Mouse (Mus musculus) inflammation-experienced regulatory T-cells, adult 6 months (primary cell): ENCODE measurements around the gene Lpp. TPM values are rescaled to one million over a fixed set of nuclear protein-coding genes. Genes with fewer than 3 reads are reported as not detected.

Experiments used
- ATAC-seq: one replicate; pipeline ENCODE4 v1.8.0; 2017
- polyA plus RNA-seq, 3 experiments: library from polyadenylated mRNA; unstranded; fragments of 100-300 nt; shearing (Covaris generic); gene quantifications; one replicate each; pipeline ENCODE4 v1.2.1; 2017

The Lpp gene
- polyA plus RNA-seq, 3 experiments from 2014 or later, result 13.0 to 22.8 (median 20.9) TPM

- ATAC-seq, result peak; percentile 32
Observed at GRCm38 (mm10) chr16:24735754-24736153, 342.4 kb downstream of the Lpp start.

- ATAC-seq, result peak; percentile 59
Observed at GRCm38 (mm10) chr16:24737362-24738057, 344.2 kb downstream of the Lpp start.

- ATAC-seq, result no peak
Observed at GRCm38 (mm10) chr16:24740714-24741113, 347.4 kb downstream of the Lpp start.

GRCm38 (mm10) chr16:24749816-24750215 is 356.5 kb downstream of the Lpp start:
- ATAC-seq, result no peak

GRCm38 (mm10) chr16:24756141-24756540 is 362.8 kb downstream of the Lpp start:
- no peak for ATAC-seq

GRCm38 (mm10) chr16:24766051-24766450 is 372.7 kb downstream of the Lpp start:
- no peak for ATAC-seq

GRCm38 (mm10) chr16:24766596-24766995 is 373.3 kb downstream of the Lpp start:
- no peak for ATAC-seq

GRCm38 (mm10) chr16:24777053-24777452 is 383.7 kb downstream of the Lpp start:
- ATAC-seq, result no peak

GRCm38 (mm10) chr16:24778432-24779274 is 385.3 kb downstream of the Lpp start:
- no peak for ATAC-seq

- no peak for ATAC-seq
Observed at GRCm38 (mm10) chr16:24780545-24780944, 387.2 kb downstream of the Lpp start.

- ATAC-seq, result no peak
Observed at GRCm38 (mm10) chr16:24781922-24782321, 388.6 kb downstream of the Lpp start.

GRCm38 (mm10) chr16:24785651-24786050 is 392.3 kb downstream of the Lpp start:
- ATAC-seq, result no peak

- no peak for ATAC-seq
Observed at GRCm38 (mm10) chr16:24788973-24789372, 395.7 kb downstream of the Lpp start.

- no peak for ATAC-seq
Observed at GRCm38 (mm10) chr16:24791387-24791786, 398.1 kb downstream of the Lpp start.

- no peak for ATAC-seq
Observed at GRCm38 (mm10) chr16:24791984-24792383, 398.7 kb downstream of the Lpp start.

GRCm38 (mm10) chr16:24792836-24793235 is 399.5 kb downstream of the Lpp start:
- ATAC-seq, result no peak

- ATAC-seq, result no peak
Observed at GRCm38 (mm10) chr16:24794665-24795064, 401.4 kb downstream of the Lpp start.

GRCm38 (mm10) chr16:24801355-24801754 is 408.0 kb downstream of the Lpp start:
- ATAC-seq, result no peak

- ATAC-seq, result no peak
Observed at GRCm38 (mm10) chr16:24801780-24802179, 408.5 kb downstream of the Lpp start.

GRCm38 (mm10) chr16:24806093-24806492 is 412.8 kb downstream of the Lpp start:
- no peak for ATAC-seq

GRCm38 (mm10) chr16:24807565-24807964 is 414.3 kb downstream of the Lpp start:
- ATAC-seq, result no peak

- ATAC-seq, result no peak
Observed at GRCm38 (mm10) chr16:24809811-24810210, 416.5 kb downstream of the Lpp start.

GRCm38 (mm10) chr16:24816621-24817020 is 423.3 kb downstream of the Lpp start:
- no peak for ATAC-seq

- ATAC-seq, result no peak
Observed at GRCm38 (mm10) chr16:24817381-24817780, 424.1 kb downstream of the Lpp start.
